Mouse (Mus musculus) forebrain, embryonic 14.5 days (tissue): ENCODE results near the gene Ddx23. TPM values are rescaled to one million over a fixed set of nuclear protein-coding genes. Genes with fewer than 3 reads are reported as not detected.

ENCODE experiments used
- ATAC-seq: fragments of 200-750 bp; cut with Nextera tagmentation; 2 replicates; pipeline ENCODE4 v1.8.0; 2017; ENCODE audit warnings: mild to moderate bottlenecking, moderate library complexity
- DNase-seq: peaks from one replicate; pipeline ENCODE4 v3.0.0-alpha.2; 2015; ENCODE audit warnings: low spot score
- H3K27ac ChIP-seq: fragments of 300-500 bp; sonication (generic); 2 replicates; pipeline ENCODE4 v1.5.1; 2014; ENCODE audit warnings: low read depth, mild to moderate bottlenecking, control low read depth, low read length, moderate library complexity
- H3K27me3 ChIP-seq: fragments of 300-500 bp; sonication (generic); replicated peaks from 2 replicates; pipeline ENCODE4 v1.6.1; 2014; ENCODE audit warnings: low read length, control low read depth, mixed read lengths; ENCODE audit not compliant: control insufficient read depth, insufficient read depth
- H3K36me3 ChIP-seq: fragments of 300-500 bp; sonication (generic); 2 replicates; pipeline ENCODE4 v1.6.1; 2014; ENCODE audit warnings: low read length, control low read depth; ENCODE audit not compliant: control insufficient read depth, insufficient read depth
- H3K4me1 ChIP-seq: fragments of 300-500 bp; sonication (generic); 2 replicates; pipeline ENCODE4 v1.6.1; 2014; ENCODE audit warnings: antibody characterized with exemption, low read length, control low read depth; ENCODE audit not compliant: control insufficient read depth, insufficient read depth
- H3K4me2 ChIP-seq: fragments of 300-500 bp; sonication (generic); 2 replicates; pipeline ENCODE4 v1.6.1; 2014; ENCODE audit warnings: mild to moderate bottlenecking, control low read depth, low read length
- H3K4me3 ChIP-seq: fragments of 300-500 bp; sonication (generic); 2 replicates; pipeline ENCODE4 v1.5.1; 2014; ENCODE audit warnings: low read depth, low read length, control low read depth
- H3K9ac ChIP-seq: fragments of 300-500 bp; sonication (generic); 2 replicates; pipeline ENCODE4 v1.6.1; 2014; ENCODE audit warnings: mild to moderate bottlenecking, low read length, control low read depth, moderate library complexity
- H3K9me3 ChIP-seq: fragments of 300-500 bp; sonication (generic); replicated peaks from 2 replicates; pipeline ENCODE4 v1.6.1; 2016; ENCODE audit warnings: low read length, control low read depth, mixed read lengths; ENCODE audit not compliant: control insufficient read depth
- WGBS: fragments of 180-500 bp; shearing (Covaris S2); extraction: QIAGEN DNeasy Blood & Tissue Kit; methylation state at CpG from one replicate; pipeline ENCODE4 v1.1.7; 2014; 5-methylcytosine and 5-hydroxymethylcytosine counted together
- polyA plus RNA-seq: library from polyadenylated mRNA; unstranded; fragments of >200 nt; fragmentation: Nextera tagmentation; extraction: Ambion mirVana; gene quantifications from 2 replicates; pipeline ENCODE4 v1.2.1, GENCODE M21; 2014

Gene Ddx23
- polyA plus RNA-seq, 1 experiment from 2014 or later: 18.2 TPM

DNA sequence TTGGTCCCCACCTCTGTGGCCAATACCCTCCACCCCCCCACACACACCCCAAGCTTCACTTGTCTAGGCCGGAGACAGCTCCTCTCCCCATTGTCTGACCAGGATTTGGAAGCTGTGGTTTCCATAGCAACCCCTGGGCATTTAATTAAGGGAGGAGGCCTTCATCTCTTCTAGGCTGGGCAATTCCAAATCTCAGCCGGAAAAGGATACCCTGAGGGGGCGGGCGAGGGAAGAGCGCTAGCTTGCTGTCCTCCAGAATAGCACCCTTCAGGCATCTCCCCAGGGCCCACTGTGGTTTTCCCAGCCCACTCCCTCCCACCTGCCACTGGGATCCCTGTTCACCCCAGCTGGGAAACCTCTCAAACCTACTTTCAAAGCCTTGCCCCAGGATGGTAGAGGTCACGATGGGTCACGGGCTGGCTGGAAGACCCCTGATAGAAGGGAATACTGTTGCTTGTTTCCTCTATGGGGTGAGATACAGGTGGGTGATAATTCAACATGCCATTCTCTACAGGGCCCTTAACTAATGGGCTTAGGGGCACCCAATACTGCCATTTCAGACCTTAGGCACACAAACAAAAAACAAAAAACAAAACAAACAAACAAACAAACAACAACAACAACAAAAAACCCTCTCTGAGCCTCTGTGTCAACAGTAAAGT lies 28.9 kb upstream of the Ddx23 start:
- DNase-seq (peak; percentile 72), ATAC-seq (peak; percentile 15; the same call in 1 of the 2 replicates)
- no peak overlapping the region for H3K4me2 ChIP-seq
- H3K27ac ChIP-seq: no peak overlapping the region
- H3K9ac ChIP-seq: no peak overlapping the region
- H3K9me3 ChIP-seq: no peaks in the 10 kb centered on the region
- no peaks in the 10 kb centered on the region; the same call in 1 of the 2 replicates for H3K27me3 ChIP-seq
- H3K4me1 ChIP-seq: peaks cover 11% of the 10 kb centered on the region
- H3K36me3 ChIP-seq: no peaks in the 10 kb centered on the region
- no peak overlapping the region for H3K4me3 ChIP-seq
- 9% methylated on average over 7 of the region's 7 CpGs for WGBS

DNA sequence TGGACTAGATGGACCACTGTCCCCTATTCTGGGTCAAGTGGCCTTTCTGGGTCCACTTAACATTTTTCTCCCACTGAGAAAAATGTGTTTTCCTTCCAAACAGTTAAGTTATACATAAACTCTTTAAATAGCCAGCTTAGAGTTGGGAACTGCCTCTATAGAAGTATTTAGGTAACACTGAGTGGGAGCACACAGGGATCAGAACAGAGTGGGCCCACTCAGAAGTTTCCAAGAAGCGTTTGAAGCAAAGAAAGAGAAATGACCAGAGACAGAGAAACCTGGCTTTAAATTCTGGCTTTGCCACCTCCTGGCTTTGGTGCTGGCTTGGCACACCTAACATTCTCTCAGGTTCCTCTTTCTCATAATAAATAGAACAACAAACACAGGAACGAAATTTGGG lies 27.0 kb upstream of the Ddx23 start:
- 87% methylated on average over 2 of the region's 2 CpGs for WGBS
- Histone ChIP-seq H3K4me3 (no peak overlapping the region), H3K4me1 (peaks cover 11% of the 10 kb centered on the region), H3K9ac (no peak overlapping the region), H3K4me2 (no peak overlapping the region), H3K27ac (no peak overlapping the region), H3K27me3 (no peaks in the 10 kb centered on the region), H3K9me3 (no peaks in the 10 kb centered on the region), H3K36me3 (no peaks in the 10 kb centered on the region)
- no peak for ATAC-seq
- DNase-seq: no peak

GRCm38 (mm10) chr15:98685926-98686325 lies 23.2 kb upstream of the Ddx23 start:
- no peak overlapping the region for H3K4me2 ChIP-seq
- no peak overlapping the region for H3K9ac ChIP-seq
- 72% methylated on average over 3 of the region's 3 CpGs for WGBS
- H3K4me1 ChIP-seq: peaks cover 1% of the 10 kb centered on the region
- H3K27me3 ChIP-seq: no peaks in the 10 kb centered on the region
- no peak overlapping the region for H3K27ac ChIP-seq
- H3K36me3 ChIP-seq: no peaks in the 10 kb centered on the region
- no peaks in the 10 kb centered on the region for H3K9me3 ChIP-seq
- H3K4me3 ChIP-seq: no peak overlapping the region
- DNase-seq (no peak), ATAC-seq (no peak)

GRCm38 (mm10) chr15:98683746-98684145 lies 21.1 kb upstream of the Ddx23 start:
- H3K4me3 ChIP-seq: no peak overlapping the region
- WGBS: 100% methylated on average over 1 of the region's 1 CpGs
- no peaks in the 10 kb centered on the region for H3K27me3 ChIP-seq
- H3K9me3 ChIP-seq: no peaks in the 10 kb centered on the region
- ATAC-seq: no peak
- H3K4me1 ChIP-seq: no peaks in the 10 kb centered on the region
- H3K36me3 ChIP-seq: no peaks in the 10 kb centered on the region
- H3K9ac ChIP-seq: no peak overlapping the region
- no peak overlapping the region for H3K4me2 ChIP-seq
- DNase-seq: no peak
- no peak overlapping the region for H3K27ac ChIP-seq

GRCm38 (mm10) chr15:98683177-98683576 lies 20.5 kb upstream of the Ddx23 start:
- Histone ChIP-seq H3K27me3 (no peaks in the 10 kb centered on the region), H3K36me3 (no peaks in the 10 kb centered on the region), H3K4me1 (no peaks in the 10 kb centered on the region), H3K9me3 (no peaks in the 10 kb centered on the region), H3K4me2 (no peak overlapping the region), H3K4me3 (no peak overlapping the region), H3K27ac (no peak overlapping the region), H3K9ac (no peak overlapping the region)
- ATAC-seq (no peak), DNase-seq (no peak)
- 73% methylated on average over 10 of the region's 10 CpGs for WGBS

DNA sequence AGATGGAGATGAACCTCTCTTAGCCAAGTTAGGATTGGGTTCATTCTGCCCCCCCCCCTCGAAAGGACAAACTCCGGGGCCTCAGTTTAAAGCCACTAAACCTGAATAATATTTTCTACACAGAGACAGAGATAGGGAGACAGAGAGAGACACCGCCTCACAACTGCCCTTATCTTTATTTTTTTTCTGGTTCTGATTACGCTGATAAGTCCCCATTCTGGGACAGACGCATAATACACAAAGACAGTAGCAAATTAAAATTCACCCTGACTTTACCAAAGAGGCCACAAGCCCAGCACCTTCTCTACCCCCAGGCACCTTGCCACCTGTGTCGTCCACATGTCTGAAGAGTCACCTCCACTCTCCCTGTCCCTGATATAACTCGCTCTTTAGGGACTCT lies 18.9 kb upstream of the Ddx23 start:
- H3K27ac ChIP-seq: no peak overlapping the region
- no peak for DNase-seq
- WGBS: 81% methylated on average over 7 of the region's 7 CpGs
- H3K4me1 ChIP-seq: peaks cover 2% of the 10 kb centered on the region; the same call in 1 of the 2 replicates
- no peaks in the 10 kb centered on the region for H3K27me3 ChIP-seq
- ATAC-seq: no peak
- H3K4me2 ChIP-seq: no peak overlapping the region
- no peaks in the 10 kb centered on the region for H3K36me3 ChIP-seq
- no peaks in the 10 kb centered on the region for H3K9me3 ChIP-seq
- H3K9ac ChIP-seq: no peak overlapping the region
- no peak overlapping the region for H3K4me3 ChIP-seq

GRCm38 (mm10) chr15:98680660-98681059 lies 18.0 kb upstream of the Ddx23 start:
- Histone ChIP-seq H3K27me3 (no peaks in the 10 kb centered on the region), H3K9ac (no peak overlapping the region), H3K4me1 (peaks cover 9% of the 10 kb centered on the region; the same call in 1 of the 2 replicates), H3K36me3 (no peaks in the 10 kb centered on the region), H3K4me2 (no peak overlapping the region), H3K27ac (no peak overlapping the region), H3K4me3 (no peak overlapping the region), H3K9me3 (no peaks in the 10 kb centered on the region)
- no peak for ATAC-seq
- 91% methylated on average over 8 of the region's 8 CpGs for WGBS
- no peak for DNase-seq

DNA sequence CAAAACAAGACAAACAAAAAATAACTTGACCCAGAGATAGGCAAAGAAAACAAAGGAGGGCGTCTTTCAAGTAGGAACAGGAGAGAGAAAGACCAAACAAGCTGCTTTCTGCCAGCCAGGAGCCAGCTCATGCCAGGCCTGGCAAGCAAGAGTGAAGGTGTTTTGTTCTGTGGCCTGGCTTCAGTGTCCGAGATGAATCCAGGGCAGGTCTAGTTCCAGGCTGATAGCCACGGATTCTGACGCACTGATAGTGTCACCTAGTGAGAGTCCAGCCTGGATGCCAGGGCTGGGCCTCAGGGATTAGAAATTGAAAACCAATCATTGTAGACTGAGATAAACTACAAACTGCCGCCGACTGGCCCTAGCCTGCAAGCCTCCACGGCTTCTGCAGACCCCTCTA lies 15.3 kb upstream of the Ddx23 start:
- Histone ChIP-seq H3K9ac (no peak overlapping the region), H3K9me3 (no peaks in the 10 kb centered on the region), H3K4me1 (peaks cover 30% of the 10 kb centered on the region), H3K4me2 (peak overlapping the region; percentile 84), H3K4me3 (no peak overlapping the region), H3K36me3 (no peaks in the 10 kb centered on the region), H3K27ac (no peak overlapping the region), H3K27me3 (no peaks in the 10 kb centered on the region)
- WGBS: 75% methylated on average over 7 of the region's 7 CpGs
- ATAC-seq (no peak), DNase-seq (no peak)

GRCm38 (mm10) chr15:98676940-98677728 lies 14.4 kb upstream of the Ddx23 start, which contains the start of gene Rnd1:
Rnd1 (minus strand) TSS chr15:98677461.
- DNase-seq (peak; percentile 96), ATAC-seq (peak; percentile 96)
- Histone ChIP-seq H3K27ac (no peak within 1 kb of the TSS), H3K9ac (peak within 1 kb of the TSS; percentile 56), H3K4me3 (peak within 1 kb of the TSS; percentile 37), H3K27me3 (no peaks in the 10 kb centered on the region), H3K9me3 (no peaks in the 10 kb centered on the region), H3K36me3 (no peaks in the 10 kb centered on the region), H3K4me1 (peaks cover 30% of the 10 kb centered on the region), H3K4me2 (peak within 1 kb of the TSS; percentile 84)
- WGBS: under 1% methylated on average over 37 of the region's 37 CpGs
